Mouse (Mus musculus) 3T3-L1 (cell line): ENCODE results near the gene Syt16.
A peak's percentile ranks its signal among the peaks of the same experiment; 100 is the strongest.

Source experiments
- DNase-seq: peaks from one replicate; pipeline ENCODE4 v3.0.0-alpha.2; 2015; ENCODE audit warnings: low read depth, low spot score

Syt16 gene

GRCm38 (mm10) chr12:74098572-74099290 lies 101.3 kb downstream of the Syt16 start:
- no peak for DNase-seq

- DNase-seq = no peak
These were observed 108.5 kb downstream of the Syt16 start for GRCm38 (mm10) chr12:74105811-74106513.

- DNase-seq = no peak
These were observed 111.2 kb downstream of the Syt16 start for GRCm38 (mm10) chr12:74108663-74109081.

- DNase-seq = no peak
These were observed 112.1 kb downstream of the Syt16 start for GRCm38 (mm10) chr12:74109462-74110068.

GRCm38 (mm10) chr12:74116825-74117224 lies 119.4 kb downstream of the Syt16 start:
- DNase-seq = no peak

GRCm38 (mm10) chr12:74125796-74126195 lies 128.3 kb downstream of the Syt16 start:
- no peak for DNase-seq

GRCm38 (mm10) chr12:74128229-74128628 lies 130.8 kb downstream of the Syt16 start:
- no peak for DNase-seq

GRCm38 (mm10) chr12:74131790-74132189 lies 134.3 kb downstream of the Syt16 start:
- DNase-seq = no peak

- no peak for DNase-seq
These were observed 144.7 kb downstream of the Syt16 start for GRCm38 (mm10) chr12:74142147-74142546.

- no peak for DNase-seq
These were observed 146.9 kb downstream of the Syt16 start for GRCm38 (mm10) chr12:74144385-74144784.

- DNase-seq = no peak
These were observed 163.3 kb downstream of the Syt16 start for GRCm38 (mm10) chr12:74160791-74161190.

GRCm38 (mm10) chr12:74163080-74163479 lies 165.6 kb downstream of the Syt16 start:
- DNase-seq = no peak

- DNase-seq = no peak
These were observed 173.8 kb downstream of the Syt16 start for GRCm38 (mm10) chr12:74171257-74171656.

- DNase-seq = no peak
These were observed 176.4 kb downstream of the Syt16 start for GRCm38 (mm10) chr12:74173902-74174301.

GRCm38 (mm10) chr12:74184596-74184995 lies 187.1 kb downstream of the Syt16 start:
- no peak for DNase-seq

- no peak for DNase-seq
These were observed 190.9 kb downstream of the Syt16 start for GRCm38 (mm10) chr12:74188243-74188785.

GRCm38 (mm10) chr12:74188815-74189214 lies 191.4 kb downstream of the Syt16 start:
- DNase-seq = no peak

GRCm38 (mm10) chr12:74189840-74190239 lies 192.4 kb downstream of the Syt16 start:
- no peak for DNase-seq

- DNase-seq = no peak
These were observed 192.8 kb downstream of the Syt16 start for GRCm38 (mm10) chr12:74190297-74190696.

GRCm38 (mm10) chr12:74192552-74192951 lies 195.1 kb downstream of the Syt16 start:
- DNase-seq = peak; percentile 77

GRCm38 (mm10) chr12:74201410-74201809 lies 203.9 kb downstream of the Syt16 start:
- no peak for DNase-seq

GRCm38 (mm10) chr12:74202431-74203042 lies 205.1 kb downstream of the Syt16 start:
- no peak for DNase-seq
